8 mouse cellular contexts compared by ENCODE assay signal in the genomic region with DNA sequence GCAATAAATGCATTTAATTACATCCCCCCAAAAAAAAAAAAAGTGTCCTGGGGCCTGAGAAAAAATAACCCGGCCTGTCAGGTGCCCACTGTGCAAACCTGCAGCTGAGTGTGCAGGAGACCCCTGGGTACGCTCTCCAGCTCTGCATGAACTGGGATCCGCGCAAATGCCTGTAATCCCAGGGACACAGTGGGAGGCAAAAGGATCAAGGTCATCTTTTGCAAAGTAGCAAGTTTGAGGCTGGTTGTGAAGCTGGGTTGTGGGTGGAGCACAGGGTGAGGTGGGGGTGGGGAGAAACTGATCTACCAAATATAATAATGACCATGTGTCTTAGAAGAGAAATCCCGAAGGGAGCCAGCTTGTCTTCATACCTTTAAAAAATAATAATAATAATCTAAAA. TPM values are rescaled to one million over a fixed set of nuclear protein-coding genes. Genes with fewer than 3 reads are reported as not detected.
DNase-seq lines count a peak whose midpoint lies in the region; ATAC-seq and TF ChIP-seq lines count a peak whose summit lies in the region.

No protein-coding gene starts in this region.

- no peak overlapping the region for H3K9ac ChIP-seq in heart, embryonic 11.5 days (ENCODE audit: low read depth, low read length)
- H3K9ac ChIP-seq in neural tube, embryonic 13.5 days: 0 out of 2 replicates have a peak overlapping the region, but pooled peaks have one; percentile 9
- peak overlapping the region; percentile 20; the same call in 1 of the 2 replicates for H3K9ac ChIP-seq in liver, embryonic 14.5 days (replicated peaks)

- H3K27ac ChIP-seq in heart, embryonic 11.5 days (ENCODE audit: low read depth, low read length): no peak overlapping the region
- H3K27ac ChIP-seq in neural tube, embryonic 13.5 days (replicated peaks): no peak overlapping the region
- no peak overlapping the region for H3K27ac ChIP-seq in liver, embryonic 14.5 days

- TF ChIP-seq EP300 in liver, embryonic 14.5 days (IDR thresholded peaks at IDR 0.05; ENCODE audit: low read depth): no peak

- ATAC-seq in heart, embryonic 11.5 days (replicated peaks; ENCODE audit: insufficient number of reproducible peaks, low FRiP score, low TSS enrichment): no peak
- ATAC-seq in neural tube, embryonic 13.5 days (ENCODE audit: low read depth): no peak
- ATAC-seq in liver, embryonic 14.5 days (ENCODE audit: insufficient read depth): no peak

- TF ChIP-seq CTCF in liver, embryonic 14.5 days (IDR thresholded peaks at IDR 0.05; ENCODE audit: low read depth): no peak

- H3K4me1 ChIP-seq in heart, embryonic 11.5 days (ENCODE audit: control insufficient read depth, insufficient read depth, low read length): peaks cover 9% of the 10 kb centered on the region; the same call in 1 of the 2 replicates
- peaks cover 19% of the 10 kb centered on the region for H3K4me1 ChIP-seq in neural tube, embryonic 13.5 days (replicated peaks)
- H3K4me1 ChIP-seq in liver, embryonic 14.5 days (replicated peaks; ENCODE audit: control insufficient read depth in 2 of 2, insufficient read depth in 2 of 2, low read length in 1 of 2): peaks cover 11 to 12% of the 10 kb centered on the region in 2 experiments

- H3K27me3 ChIP-seq in heart, embryonic 11.5 days (ENCODE audit: control insufficient read depth, insufficient read depth, low read length): no peaks in the 10 kb centered on the region
- H3K27me3 ChIP-seq in neural tube, embryonic 13.5 days: no peaks in the 10 kb centered on the region
- no peaks in the 10 kb centered on the region for H3K27me3 ChIP-seq in liver, embryonic 14.5 days (ENCODE audit: control insufficient read depth, insufficient read depth, low read length)

- no peaks in the 10 kb centered on the region for H3K9me3 ChIP-seq in heart, embryonic 11.5 days (replicated peaks; ENCODE audit: control insufficient read depth, low read length)
- no peaks in the 10 kb centered on the region for H3K9me3 ChIP-seq in neural tube, embryonic 13.5 days
- no peaks in the 10 kb centered on the region for H3K9me3 ChIP-seq in liver, embryonic 14.5 days (ENCODE audit: control insufficient read depth, low read length)

- WGBS in heart, embryonic 11.5 days (ENCODE audit: insufficient replicate concordance): 59% methylated on average over 5 of the region's 5 CpGs
- 66% methylated on average over 5 of the region's 5 CpGs for WGBS in neural tube, embryonic 13.5 days
- WGBS in liver, embryonic 14.5 days (ENCODE audit: insufficient replicate concordance): 71% methylated on average over 5 of the region's 5 CpGs

- intact Hi-C loops in heart, postnatal 14 days (cut with DNase I): loop anchor here (5.0 kb wide), 1 partner anchor 56 kb away; no protein-coding TSS in a partner anchor

- H3K36me3 ChIP-seq in heart, embryonic 11.5 days (ENCODE audit: control insufficient read depth, insufficient read depth, low read length): no peaks in the 10 kb centered on the region
- H3K36me3 ChIP-seq in neural tube, embryonic 13.5 days: no peaks in the 10 kb centered on the region
- peaks cover 12% of the 10 kb centered on the region for H3K36me3 ChIP-seq in liver, embryonic 14.5 days (replicated peaks; ENCODE audit: control insufficient read depth, insufficient read depth, low read depth)

- 0 out of 2 replicates have a peak overlapping the region, but pooled peaks have one; percentile 8 for H3K4me3 ChIP-seq in heart, embryonic 11.5 days (ENCODE audit: low read depth, low read length)
- H3K4me3 ChIP-seq in neural tube, embryonic 13.5 days: no peak overlapping the region
- peak overlapping the region; percentile 18 to 88 for H3K4me3 ChIP-seq in liver, embryonic 14.5 days (ENCODE audit: insufficient read depth in 1 of 2, low read depth in 2 of 2, low read length in 2 of 2)

- peak overlapping the region; percentile 99 for H3K4me2 ChIP-seq in heart, embryonic 11.5 days
- peak overlapping the region; percentile 92 for H3K4me2 ChIP-seq in neural tube, embryonic 13.5 days
- peak overlapping the region; percentile 80 for H3K4me2 ChIP-seq in liver, embryonic 14.5 days (ENCODE audit: low read depth)

- DNase-seq in heart, postnatal 14 days: no peak
- DNase-seq in neural tube, embryonic 10.5 days (ENCODE audit: extremely low spot score, low spot score): no peak
- no peak for DNase-seq in liver, embryonic 14.5 days (ENCODE audit: low read depth in 3 of 3, low spot score in 3 of 3)
- no peak for DNase-seq in embryo, embryonic 11 days
- no peak for DNase-seq in thymus, postnatal 10 days (ENCODE audit: low spot score in 2 of 2)
- no peak for DNase-seq in layer of hippocampus, postnatal 36 days

RNA-seq across cellular contexts. Expression of a gene that starts 1.8 kb away (rescaled TPM):
- 26.8 and 34.6 TPM in 2 replicates for polyA plus RNA-seq in heart, embryonic 11.5 days (2014; fragmentation: Nextera tagmentation; extraction: Ambion mirVana)
- 10 to 100 TPM; 16.2 to 17.7 TPM for total RNA-seq in heart, postnatal 14 days (2021)
- 31.8 and 32.3 TPM in 2 replicates for polyA plus RNA-seq in neural tube, embryonic 13.5 days (2015; fragmentation: Nextera tagmentation; extraction: Ambion mirVana)
- polyA plus RNA-seq in liver, embryonic 14.5 days (2012; rRNA removed): 4.7 and 4.8 TPM in 2 replicates
- polyA plus RNA-seq in liver, embryonic 14.5 days (2014; fragmentation: Nextera tagmentation; extraction: Ambion mirVana): 17.7 and 20.3 TPM in 2 replicates
- total RNA-seq in layer of hippocampus, postnatal 36 days (2021): 10 to 100 TPM; 24.2 to 25.9 TPM
